Mouse (Mus musculus): ENCODE measurements at regions not wholly inside any gene's neighbourhood (a gene's known extent, or its start where the extent isn't known, plus 50 kb on each side); places are given as distances from the start of the nearest gene placed in this dataset.

DNA sequence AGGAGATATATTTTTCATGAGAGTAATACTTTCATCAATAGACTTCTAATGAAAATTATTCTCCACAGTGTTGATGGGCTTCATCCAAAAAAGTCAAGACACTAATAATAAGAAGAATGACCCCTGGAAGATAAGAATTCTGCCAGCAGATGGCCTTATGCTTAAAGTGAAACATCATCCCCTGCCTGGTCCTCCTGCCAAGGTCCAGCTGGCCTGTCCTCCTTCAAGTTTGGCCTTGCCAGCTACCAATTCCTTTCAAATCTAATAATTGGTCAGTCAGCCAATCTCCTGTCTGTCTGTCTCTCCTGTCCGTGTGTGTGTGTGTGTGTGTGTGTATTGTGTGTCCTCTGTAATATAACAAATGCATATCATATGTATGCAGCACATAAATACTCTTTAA, 388.8 kb downstream of the Wdr11 start:
- DNase-seq (ENCODE audit: low spot score in 2 of 2): no peak

GRCm38 (mm10) chr7:129982411-129982810, 390.7 kb downstream of the Wdr11 start:
- no peak for DNase-seq (ENCODE audit: low spot score in 2 of 2)

DNA sequence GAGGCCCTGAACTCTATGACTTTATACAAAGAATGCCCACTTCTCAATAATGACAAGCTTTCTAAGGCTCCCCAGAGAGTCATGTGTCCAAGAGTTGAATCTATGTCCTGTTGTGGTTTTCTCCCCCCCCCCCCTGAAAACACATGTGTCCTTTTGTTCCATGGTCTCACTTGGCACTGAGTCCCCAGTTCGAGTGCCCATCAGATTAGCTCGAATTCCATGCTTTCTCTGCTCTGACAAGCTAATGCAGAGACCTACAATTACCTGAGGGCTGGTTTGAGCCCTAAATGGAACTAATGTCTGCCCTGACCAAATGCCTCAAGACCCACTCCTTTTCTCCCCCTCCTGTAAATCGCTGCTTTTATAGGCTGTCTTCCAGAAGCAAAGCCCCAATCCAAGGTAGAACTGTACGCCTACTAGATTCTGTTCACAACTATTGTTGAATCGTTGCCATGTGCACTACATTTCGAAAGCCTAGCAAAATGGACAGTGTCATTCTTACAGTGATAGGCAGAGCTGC, 392.0 kb downstream of the Wdr11 start:
- DNase-seq (ENCODE audit: low spot score in 2 of 2): no peak

DNA sequence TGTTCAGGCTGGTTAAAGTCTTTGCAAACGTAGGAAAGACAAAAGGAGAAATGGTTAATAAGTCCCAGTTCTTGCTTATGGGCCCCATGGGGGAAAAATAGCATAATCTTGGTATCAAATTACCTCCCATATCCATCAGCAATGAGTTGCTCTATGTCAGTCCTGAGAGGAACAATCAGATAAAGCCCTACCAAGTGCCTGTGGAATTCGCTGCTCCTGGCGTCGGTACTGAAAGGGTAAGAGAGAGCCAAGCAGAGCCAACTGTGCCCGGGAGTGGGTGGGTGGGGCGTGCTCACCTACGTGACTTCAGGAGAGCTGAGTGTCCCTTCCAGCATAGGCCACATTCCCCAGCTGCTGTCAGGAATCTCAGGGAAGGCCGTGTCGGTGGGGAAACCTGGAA, 392.7 kb downstream of the Wdr11 start:
- no peak for DNase-seq (ENCODE audit: low spot score in 2 of 2)

DNA sequence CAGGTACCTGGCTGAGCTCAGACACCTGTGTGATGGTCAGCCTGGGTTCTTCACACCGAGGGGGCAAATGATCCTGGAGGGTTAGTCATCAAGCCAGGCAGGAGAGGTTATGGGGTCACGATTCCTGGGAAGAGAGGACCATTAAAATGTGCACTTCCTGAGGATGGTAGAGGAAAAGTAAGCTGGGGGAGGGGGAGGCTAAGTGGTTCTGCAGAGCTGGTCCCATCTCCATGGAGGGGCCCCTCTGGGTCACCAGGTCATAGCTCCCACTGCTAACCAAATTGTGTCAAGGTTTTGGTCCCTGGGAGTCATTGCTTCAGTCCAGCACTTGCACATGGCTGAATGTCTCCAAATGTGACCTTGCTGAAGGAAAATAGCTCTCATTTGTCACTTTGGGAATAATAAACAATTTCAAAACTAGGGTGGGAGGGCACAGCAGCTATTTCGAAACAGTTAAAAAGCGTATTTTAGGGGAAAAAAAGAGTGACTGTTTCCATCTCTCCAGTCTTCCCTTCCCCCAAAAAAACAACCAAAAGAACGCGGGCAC, 395.5 kb downstream of the Wdr11 start:
- DNase-seq (ENCODE audit: low spot score in 2 of 2): no peak

DNA sequence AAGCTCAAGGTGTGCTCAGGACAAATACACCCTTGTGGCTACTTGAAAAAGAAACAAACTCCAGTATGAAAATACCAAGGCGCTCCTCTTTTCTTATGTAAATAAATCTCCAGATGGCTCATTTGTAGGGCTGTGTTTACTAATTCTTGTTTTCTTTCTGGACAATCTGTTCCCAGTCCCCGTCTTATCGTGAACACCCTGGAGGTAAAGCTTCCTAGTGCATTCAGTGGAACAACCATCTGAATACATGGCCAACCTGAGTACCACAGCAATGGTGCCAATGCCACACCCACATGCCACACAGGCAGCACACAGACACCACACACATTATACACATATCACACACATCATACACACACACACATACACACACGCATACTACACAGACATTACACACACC, 396.1 kb downstream of the Wdr11 start:
- no peak for DNase-seq (ENCODE audit: low spot score in 2 of 2)

DNA sequence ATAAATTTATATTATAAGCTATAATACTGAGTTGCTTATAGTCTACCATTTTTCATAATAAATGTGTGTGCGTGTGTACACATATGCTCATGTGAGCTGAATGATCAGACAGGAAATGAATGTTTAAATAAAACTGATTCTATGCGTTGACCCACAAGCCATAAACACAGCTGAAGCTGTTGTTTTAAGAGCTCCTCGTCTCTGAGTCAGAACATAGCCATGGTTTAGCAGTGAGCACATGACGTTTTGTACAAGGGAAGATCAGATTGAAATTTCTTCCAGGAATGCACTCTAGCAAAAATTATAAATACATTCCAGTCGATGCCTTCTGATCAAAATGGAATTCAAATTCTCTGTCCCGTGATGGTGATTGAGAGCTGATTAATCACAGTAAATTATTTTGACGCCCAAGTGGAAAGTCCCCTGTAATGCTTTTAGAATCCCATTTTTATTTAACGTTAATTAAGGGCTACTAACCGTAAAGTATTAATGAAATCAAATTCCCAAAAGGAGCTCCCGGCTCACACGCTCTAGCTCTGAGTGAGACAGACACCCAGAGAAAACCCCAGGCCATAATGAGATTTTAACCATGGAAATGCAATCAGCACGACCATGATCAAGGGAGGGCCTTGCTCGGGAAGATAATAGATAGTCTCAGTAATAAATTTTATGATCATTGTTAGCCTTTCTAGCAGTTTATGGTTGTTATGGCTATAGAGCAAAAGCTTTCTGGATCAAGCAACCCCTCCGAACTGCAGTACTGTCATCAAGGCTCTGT, 402.0 kb downstream of the Wdr11 start:
- DNase-seq (ENCODE audit: low spot score in 2 of 2): no peak

DNA sequence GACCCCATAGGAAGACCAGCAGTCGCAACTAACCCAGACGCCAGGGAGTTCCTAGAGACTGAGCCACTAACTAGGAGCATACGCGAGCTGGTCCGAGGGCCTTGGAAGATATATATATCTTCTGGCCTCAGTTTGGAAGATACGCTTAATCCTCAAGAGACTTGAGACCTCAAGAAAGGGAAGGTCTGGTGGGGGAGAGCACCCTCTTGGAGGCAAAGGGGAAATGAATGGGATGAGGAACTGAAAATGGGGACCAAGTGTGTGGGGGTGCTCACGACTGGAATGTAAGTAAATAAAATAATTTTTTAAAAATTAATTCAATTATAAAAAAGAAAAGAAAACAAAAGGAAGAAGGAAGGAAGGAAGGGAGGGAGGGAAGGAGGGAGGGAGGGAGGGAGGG, 403.9 kb downstream of the Wdr11 start:
- no peak for DNase-seq (ENCODE audit: low spot score in 2 of 2)

- DNase-seq (ENCODE audit: low spot score in 2 of 2): no peak
Measured at GRCm38 (mm10) chr7:130001064-130001463, 409.4 kb downstream of the Wdr11 start.

- DNase-seq (ENCODE audit: low spot score in 2 of 2): no peak
Measured at GRCm38 (mm10) chr7:130002002-130002401, 410.3 kb downstream of the Wdr11 start.

DNA sequence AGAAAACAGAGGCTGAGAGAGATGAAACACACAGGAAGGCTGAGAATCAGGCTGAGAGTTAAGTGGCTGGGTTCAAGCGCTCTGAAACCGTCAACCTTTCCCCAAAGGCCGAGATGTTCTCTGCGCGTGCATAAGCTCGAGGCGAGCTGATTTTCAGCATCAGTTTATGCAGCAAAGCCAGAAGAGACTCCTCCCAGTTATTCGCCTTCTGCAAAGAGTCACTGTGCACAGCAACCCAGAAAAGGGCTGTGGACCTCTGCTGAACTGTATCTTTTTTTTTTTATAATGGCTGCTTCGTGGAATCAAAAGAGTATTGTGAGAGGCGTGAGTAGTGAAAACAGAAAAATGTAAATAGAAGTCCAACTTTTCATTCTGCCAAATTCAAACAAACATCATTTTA, 413.7 kb downstream of the Wdr11 start:
- DNase-seq (ENCODE audit: low spot score in 2 of 2): no peak

DNA sequence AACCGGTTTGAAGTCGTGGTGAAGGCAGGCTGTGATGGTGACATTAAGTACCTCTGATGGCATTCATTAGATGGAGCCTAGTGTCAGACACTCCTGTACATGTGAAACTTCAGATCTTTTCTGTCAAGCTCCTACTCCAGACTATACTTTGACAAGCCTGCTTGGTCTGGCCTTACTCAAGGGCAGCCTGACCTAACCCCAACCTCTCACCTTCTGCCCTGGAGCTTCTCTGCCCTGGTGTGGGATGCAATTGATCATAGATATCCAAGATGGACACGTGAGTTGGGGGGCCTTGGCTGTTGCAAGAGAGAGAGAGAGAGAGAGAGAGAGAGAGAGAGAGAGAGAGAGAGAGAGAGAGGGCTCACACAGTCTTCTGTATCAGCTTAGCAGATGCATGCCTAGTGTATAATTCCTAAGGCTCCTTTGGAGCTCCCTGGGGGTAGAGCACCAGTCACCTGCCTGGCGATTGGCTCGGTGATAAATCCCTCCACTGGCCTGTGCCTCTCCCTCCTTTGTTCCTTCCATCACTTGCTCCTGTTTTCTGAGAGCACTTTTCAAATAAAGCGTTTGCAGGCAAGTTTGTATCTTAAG, 416.4 kb downstream of the Wdr11 start:
- no peak for DNase-seq (ENCODE audit: low spot score in 2 of 2)

DNA sequence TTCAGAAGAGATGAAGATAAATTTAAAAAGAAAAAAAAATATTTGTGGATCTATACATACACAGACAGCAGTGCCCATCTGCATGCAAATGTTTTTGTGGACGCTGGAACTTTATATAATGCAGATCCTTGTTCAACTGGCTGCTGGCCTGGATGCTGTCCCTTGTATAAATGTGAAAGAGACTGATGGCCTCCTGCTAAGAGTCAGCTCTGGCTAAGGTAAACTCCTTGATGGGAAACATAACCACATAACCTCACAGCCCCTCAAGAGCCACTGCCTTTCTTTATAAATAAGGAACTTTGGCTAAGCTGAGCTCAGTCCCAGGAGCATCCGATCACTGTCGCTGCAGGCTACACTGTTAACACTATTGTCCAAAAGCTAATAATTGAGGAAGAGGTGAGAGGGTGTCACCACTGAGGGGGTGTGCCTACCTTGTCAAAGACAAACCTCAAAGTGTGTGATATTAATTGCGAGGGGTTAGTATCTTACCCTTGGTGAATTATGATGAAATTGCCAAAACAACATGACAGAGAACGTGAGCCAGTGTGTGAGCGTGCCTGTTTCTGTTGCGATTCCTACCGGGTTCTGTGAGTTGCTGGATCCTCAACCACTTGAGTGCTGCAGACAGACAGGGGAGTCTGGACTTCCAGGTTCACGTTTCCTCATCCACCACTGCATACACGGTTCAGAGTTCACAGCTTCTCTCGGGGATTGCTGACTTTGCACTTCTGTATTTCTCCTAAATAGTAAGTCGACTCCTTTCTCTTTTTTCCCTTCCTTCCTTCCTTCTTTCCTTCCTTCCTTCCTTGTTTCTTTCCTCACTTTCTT, 417.1 kb downstream of the Wdr11 start:
- no peak for DNase-seq (ENCODE audit: low spot score in 2 of 2)

GRCm38 (mm10) chr7:130012067-130012466, 420.4 kb downstream of the Wdr11 start:
- no peak for DNase-seq (ENCODE audit: low spot score in 2 of 2)

DNA sequence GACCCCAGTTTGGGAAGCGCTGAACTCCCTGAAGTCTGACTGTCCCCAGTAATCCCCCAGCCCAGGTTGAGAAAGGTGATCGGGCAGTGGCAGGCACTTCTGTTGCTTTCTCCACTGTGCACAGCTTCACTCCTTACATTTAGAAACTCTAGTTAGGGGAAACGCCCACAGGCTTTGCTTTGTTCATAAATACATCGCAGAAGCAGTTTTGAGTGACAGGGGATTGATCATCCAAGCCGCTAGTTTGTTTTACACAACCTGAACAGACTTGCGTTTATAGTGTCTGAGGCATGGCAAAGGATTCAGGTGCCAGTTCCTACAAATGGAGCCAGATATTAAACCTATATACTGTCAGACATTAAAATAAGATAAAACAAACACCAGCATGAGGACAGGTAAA, 421.4 kb downstream of the Wdr11 start:
- DNase-seq (ENCODE audit: low spot score in 2 of 2): no peak

GRCm38 (mm10) chr7:130014609-130015008, 422.9 kb downstream of the Wdr11 start:
- no peak for DNase-seq (ENCODE audit: low spot score in 2 of 2)

- DNase-seq (ENCODE audit: low spot score in 2 of 2): no peak
Measured at GRCm38 (mm10) chr7:130015375-130016014, 423.8 kb downstream of the Wdr11 start.

DNA sequence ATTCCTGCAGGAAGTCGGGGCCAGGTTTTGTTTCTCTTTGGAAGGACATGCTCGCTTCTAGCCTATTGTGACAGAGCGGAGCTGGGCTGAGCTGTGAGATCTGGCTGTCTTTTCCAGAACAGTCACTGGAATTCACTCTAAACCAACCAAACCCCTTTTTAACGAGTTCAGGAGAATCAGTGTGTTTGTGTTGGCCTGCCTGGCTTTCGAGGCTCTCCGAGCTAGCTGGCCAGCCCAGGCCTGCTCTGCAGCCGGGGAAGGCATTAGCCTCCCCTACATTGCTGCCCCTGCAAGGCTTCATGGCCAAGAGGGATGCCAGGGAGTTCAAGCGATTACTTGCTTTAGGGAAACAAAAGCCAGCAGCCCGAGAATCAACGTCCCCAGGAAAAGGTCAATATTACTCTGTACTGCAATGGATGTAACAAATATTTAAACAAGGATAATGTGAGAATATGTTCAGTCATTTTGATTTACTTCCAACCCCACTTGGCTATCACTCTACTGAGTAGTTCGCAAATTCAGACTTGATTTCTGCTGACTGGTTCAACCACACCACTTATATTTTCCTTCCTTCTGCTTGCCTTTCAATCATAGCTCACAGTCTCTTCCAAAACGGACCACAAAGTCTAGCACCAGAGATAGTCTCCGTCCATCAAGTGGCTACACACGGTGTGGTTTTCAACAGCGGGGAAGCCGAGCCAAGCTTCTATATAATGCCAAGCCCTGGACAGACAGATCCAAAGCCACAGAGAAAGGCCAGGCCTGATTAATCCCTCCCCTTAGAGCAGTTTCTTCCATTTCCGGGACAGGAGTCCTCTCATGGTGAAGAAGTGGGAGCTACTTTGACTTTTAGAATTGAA, 424.6 kb downstream of the Wdr11 start:
- DNase-seq (ENCODE audit: low spot score in 2 of 2): no peak

- DNase-seq (ENCODE audit: low spot score in 2 of 2): no peak
Measured at GRCm38 (mm10) chr7:130018891-130019290, 427.2 kb downstream of the Wdr11 start.

DNA sequence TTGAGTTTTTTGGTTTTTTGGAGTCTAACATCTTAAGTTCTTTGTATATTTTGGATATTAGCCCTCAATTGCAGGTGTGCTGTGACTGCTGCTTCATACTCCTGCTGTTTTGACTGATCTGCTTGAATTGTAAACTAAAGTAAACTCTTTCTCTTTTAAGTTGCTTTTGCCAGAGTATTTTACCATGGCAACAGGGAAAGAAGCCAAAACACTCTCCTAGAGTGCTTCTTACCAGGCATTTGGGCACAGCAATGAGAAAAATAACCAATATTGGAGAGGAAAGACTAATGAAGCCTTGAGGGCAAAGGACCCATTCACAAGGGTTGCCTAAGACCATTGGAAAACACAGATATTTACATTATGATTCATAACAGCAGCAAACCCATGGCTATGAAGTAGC, 437.3 kb downstream of the Wdr11 start:
- no peak for DNase-seq (ENCODE audit: low spot score in 2 of 2)

DNA sequence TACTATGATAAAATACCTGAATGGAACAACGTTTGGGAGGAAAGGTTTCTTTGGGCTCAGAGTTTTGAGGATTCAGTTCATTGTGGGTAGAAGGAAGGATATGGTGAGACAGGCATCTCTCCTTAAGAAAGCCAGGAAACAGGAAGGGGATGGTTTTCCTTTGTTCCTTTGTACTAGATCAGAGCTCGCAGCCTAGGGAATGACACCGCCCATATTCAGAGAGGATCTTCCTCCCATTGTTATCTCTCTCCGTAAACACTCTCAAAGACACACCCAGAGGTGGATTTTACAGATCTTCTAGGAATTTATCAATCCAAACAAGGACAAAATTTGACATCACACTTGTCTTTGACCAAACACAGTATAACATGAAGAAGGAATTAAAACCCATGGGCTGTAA, 439.0 kb downstream of the Wdr11 start:
- no peak for DNase-seq (ENCODE audit: low spot score in 2 of 2)
